Mouse (Mus musculus): ENCODE measurements at regions not wholly inside any gene's neighbourhood (a gene's known extent, or its start where the extent isn't known, plus 50 kb on each side); places are given as distances from the start of the nearest gene placed in this dataset.

DNA sequence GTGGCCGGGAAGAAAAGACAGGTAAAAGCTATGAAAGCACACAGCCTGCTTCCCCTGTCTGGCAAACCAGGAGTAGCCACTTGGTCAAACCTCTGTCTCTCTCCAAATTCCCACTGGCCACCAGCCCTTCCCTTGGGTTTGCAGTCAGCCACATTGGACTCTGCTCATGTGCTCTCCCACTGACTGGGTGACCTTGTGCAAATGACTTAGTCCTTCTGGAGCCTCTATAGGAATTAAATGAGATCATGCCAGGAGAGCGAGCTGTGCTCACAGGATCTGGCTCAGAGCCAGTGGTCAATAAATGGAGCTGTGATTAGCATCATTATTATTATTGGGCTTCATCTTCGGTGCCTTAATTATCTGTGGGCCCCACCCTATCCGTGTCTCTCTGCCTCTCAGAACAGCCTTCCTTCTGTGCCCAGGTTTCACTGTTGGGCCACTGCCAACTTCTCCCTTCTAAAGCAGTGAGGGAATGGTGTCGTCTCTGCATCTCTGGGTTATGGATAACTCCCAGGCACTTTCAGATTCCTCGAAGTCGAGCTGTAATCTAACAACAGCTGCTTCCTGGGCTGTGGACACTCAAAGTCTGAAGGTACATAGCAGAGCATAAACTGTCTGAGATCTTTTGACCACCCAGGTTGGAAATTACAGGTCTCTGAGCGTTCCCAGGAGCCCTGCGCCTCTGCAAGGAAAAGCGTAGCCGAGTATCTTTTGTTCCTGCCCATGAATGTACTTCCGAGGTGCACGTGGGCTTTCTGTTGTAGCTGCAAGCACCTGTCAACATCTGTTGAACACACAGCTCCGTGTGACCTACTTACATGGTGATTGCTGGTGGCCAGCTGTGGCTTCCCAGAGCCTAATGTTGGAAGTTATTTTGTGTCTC lies 170.5 kb downstream of the Pik3r1 start:
- no peak for TF ChIP-seq ZC3H11A (IDR thresholded peaks at IDR 0.05; ENCODE audit: low read depth, low read length)
- TF ChIP-seq GABPA (IDR thresholded peaks at IDR 0.05; ENCODE audit: insufficient replicate concordance, low read depth, low read length), result no peak
- TF ChIP-seq POLR2A (IDR thresholded peaks at IDR 0.05; ENCODE audit: low read depth, low read length), result no peak
- TF ChIP-seq CTCF (conservative IDR thresholded peaks at IDR 0.05 in 1 of 2, IDR thresholded peaks at IDR 0.05 in 1 of 2; ENCODE audit: low read depth in 2 of 2, low read length in 2 of 2), result no peak
- TF ChIP-seq CHD2 (IDR thresholded peaks at IDR 0.05; ENCODE audit: low read length), result no peak
- TF ChIP-seq ETS1 (conservative IDR thresholded peaks at IDR 0.05; ENCODE audit: low read depth, low read length), result no peak

Data from CH12.LX (cell line).